Mouse (Mus musculus): Measurements from ENCODE around the gene Gm8994. TPM values are rescaled to one million over a fixed set of nuclear protein-coding genes. Genes with fewer than 3 reads are reported as not detected.

Gene Gm8994
- polyA plus RNA-seq, 1 experiment from 2014 or later = not detected

Other genes with a start within 250 kb of the Gm8994 start
- gene Grin2b, start 154.0 kb upstream of the Gm8994 start, polyA plus RNA-seq (2014; fragmentation: Nextera tagmentation; extraction: Ambion mirVana) = 0.04 and 0.32 TPM in 2 replicates
- not detected in 2 replicates for gene E330021D16Rik, start 88.0 kb downstream of the Gm8994 start, polyA plus RNA-seq (2014; fragmentation: Nextera tagmentation; extraction: Ambion mirVana)
- gene Atf7ip, start 178.6 kb downstream of the Gm8994 start, polyA plus RNA-seq (2014; fragmentation: Nextera tagmentation; extraction: Ambion mirVana) = 31.2 and 32.9 TPM in 2 replicates